Mouse (Mus musculus) CD4-positive helper T cell, adult 2 months (primary cell): ENCODE data around the gene Gm44973.

Experiments
- DNase-seq: peaks from one replicate; pipeline ENCODE4 v3.0.0-alpha.2; 2012; ENCODE audit warnings: low read depth, missing footprints, low spot score

Gene Gm44973

GRCm38 (mm10) chr7:5080815-5081214, 65.5 kb downstream of the Gm44973 start:
- DNase-seq: no peak

- DNase-seq: no peak
Measured at GRCm38 (mm10) chr7:5081241-5081640, 65.9 kb downstream of the Gm44973 start.

- no peak for DNase-seq
Measured at GRCm38 (mm10) chr7:5081939-5082338, 66.6 kb downstream of the Gm44973 start.
